Mouse (Mus musculus) c-Kit-positive CD71-positive TER-119-positive erythroid progenitor cells, embryonic 14.5 days (primary cell): ENCODE measurements around the gene Olfr66.

Source experiments
- DNase-seq: peaks from one replicate; pipeline ENCODE4 v3.0.0-alpha.2; 2013; ENCODE audit warnings: low spot score

Olfr66 gene

GRCm38 (mm10) chr7:103886152-103886551 lies at the start of gene Olfr66:
TSS of gene Olfr66 (minus strand) at chr7:103886252.
- no peak for DNase-seq

- DNase-seq: no peak
Measured at GRCm38 (mm10) chr7:103934264-103934663, 48.2 kb upstream of the Olfr66 start, which contains the start of gene Olfr632. TSS of gene Olfr632 (plus strand) at chr7:103934347.

- no peak for DNase-seq
Measured at GRCm38 (mm10) chr7:103928525-103928924, 42.5 kb upstream of the Olfr66 start, which contains the start of gene Olfr631. TSS of gene Olfr631 (plus strand) at chr7:103928825.

GRCm38 (mm10) chr7:103915338-103915737 lies 29.3 kb upstream of the Olfr66 start:
- peak; percentile 54 for DNase-seq

- DNase-seq: peak; percentile 83
Measured at GRCm38 (mm10) chr7:103912969-103913511, 27.0 kb upstream of the Olfr66 start.

GRCm38 (mm10) chr7:103910047-103910446 lies 24.0 kb upstream of the Olfr66 start:
- DNase-seq: peak; percentile 89

- DNase-seq: no peak
Measured at GRCm38 (mm10) chr7:103903187-103903586, 17.1 kb upstream of the Olfr66 start, which contains the start of gene Olfr65. TSS of gene Olfr65 (plus strand) at chr7:103903487.

- no peak for DNase-seq
Measured at GRCm38 (mm10) chr7:103894385-103894784, 8.3 kb upstream of the Olfr66 start, which contains the start of gene Olfr64. TSS of gene Olfr64 (minus strand) at chr7:103894485.

- DNase-seq: peak; percentile 85
Measured at GRCm38 (mm10) chr7:103877093-103877492, 9.0 kb downstream of the Olfr66 start.

GRCm38 (mm10) chr7:103874451-103874850 lies 11.6 kb downstream of the Olfr66 start:
- DNase-seq: no peak

- peak; percentile 81 for DNase-seq
Measured at GRCm38 (mm10) chr7:103873064-103873463, 13.0 kb downstream of the Olfr66 start.

- peak; percentile 92 for DNase-seq
Measured at GRCm38 (mm10) chr7:103870667-103871066, 15.4 kb downstream of the Olfr66 start.

GRCm38 (mm10) chr7:103865716-103866115 lies 20.3 kb downstream of the Olfr66 start:
- DNase-seq: peak; percentile 89

- no peak for DNase-seq
Measured at GRCm38 (mm10) chr7:103861531-103861930, 24.5 kb downstream of the Olfr66 start.

GRCm38 (mm10) chr7:103860855-103861254 lies 25.2 kb downstream of the Olfr66 start:
- DNase-seq: peak; percentile 100

GRCm38 (mm10) chr7:103859076-103859475 lies 27.0 kb downstream of the Olfr66 start:
- peak; percentile 93 for DNase-seq

- no peak for DNase-seq
Measured at GRCm38 (mm10) chr7:103854669-103855068, 31.4 kb downstream of the Olfr66 start.

GRCm38 (mm10) chr7:103853090-103853489 lies 33.0 kb downstream of the Olfr66 start, which contains the start of gene Hbb-y:
TSS of gene Hbb-y (minus strand) at chr7:103853216.
- DNase-seq: no peak

GRCm38 (mm10) chr7:103844525-103845325 lies 41.3 kb downstream of the Olfr66 start:
- DNase-seq: no peak

- DNase-seq: no peak
Measured at GRCm38 (mm10) chr7:103843034-103843433, 43.0 kb downstream of the Olfr66 start, which contains the start of gene Hbb-bh1. TSS of gene Hbb-bh1 (minus strand) at chr7:103843164.

GRCm38 (mm10) chr7:103840268-103840667 lies 45.8 kb downstream of the Olfr66 start, which contains the start of gene Hbb-bh2:
TSS of gene Hbb-bh2 (minus strand) at chr7:103840520.
- DNase-seq: no peak
